Mouse (Mus musculus): ENCODE results near the gene L3mbtl1. TPM values are rescaled to one million over a fixed set of nuclear protein-coding genes. Genes with fewer than 3 reads are reported as not detected.

L3mbtl1 gene
- total and polyA plus RNA-seq, 3 experiments: 0.04 to 0.31 TPM; not detected in 1

GRCm38 (mm10) chr2:162956843-162957242 lies 13.6 kb downstream of the L3mbtl1 start:
- DNase-seq (ENCODE audit: low read depth, low spot score): no peak
- no peaks in the 10 kb centered on the region for H3K4me1 ChIP-seq (ENCODE audit: control insufficient read depth in 1 of 2, insufficient read depth in 2 of 2, low read length in 2 of 2)
- TF ChIP-seq E2F4 (IDR thresholded peaks at IDR 0.05; ENCODE audit: borderline replicate concordance, low read depth, low read length): no peak
- TF ChIP-seq MXI1 (IDR thresholded peaks at IDR 0.05; ENCODE audit: low read depth, low read length): no peak
- no peak for TF ChIP-seq ZNF384 (IDR thresholded peaks at IDR 0.05; ENCODE audit: low read depth, low read length)
- TF ChIP-seq CTCF (IDR thresholded peaks at IDR 0.05 in 2 of 3, conservative IDR thresholded peaks at IDR 0.05 in 1 of 3; ENCODE audit: control insufficient read depth in 1 of 3, insufficient read depth in 1 of 3, low read depth in 2 of 3, low read length in 3 of 3, poor library complexity in 1 of 3, severe bottlenecking in 1 of 3): peak; percentile 5 to 33 (median 6); a peak in 2 of 6 replicates
- H3K36me3 ChIP-seq (ENCODE audit: control insufficient read depth in 1 of 2, insufficient read depth in 2 of 2, low read length in 2 of 2): no peaks in the 10 kb centered on the region
- H3K27me3 ChIP-seq (ENCODE audit: control insufficient read depth in 1 of 2, insufficient read depth in 2 of 2, low read length in 2 of 2): no peaks in the 10 kb centered on the region
- no peak overlapping the region for H3K27ac ChIP-seq (ENCODE audit: control insufficient read depth, low read depth, low read length)
- H3K9me3 ChIP-seq (replicated peaks; ENCODE audit: insufficient read depth, low read length): no peaks in the 10 kb centered on the region
- no peak overlapping the region for H3K9ac ChIP-seq (ENCODE audit: control insufficient read depth, low read depth, low read length, poor library complexity, severe bottlenecking)
- H3K4me3 ChIP-seq (ENCODE audit: control insufficient read depth in 1 of 2, insufficient read depth in 1 of 2, low read depth in 2 of 2, low read length in 2 of 2): no peak overlapping the region
- no peaks in the 10 kb centered on the region for H3K79me2 ChIP-seq (ENCODE audit: control insufficient read depth, insufficient read depth, low read length, poor library complexity)

- H3K36me3 ChIP-seq (ENCODE audit: control insufficient read depth in 1 of 2, insufficient read depth in 2 of 2, low read length in 2 of 2): no peaks in the 10 kb centered on the region
- H3K9me3 ChIP-seq (replicated peaks; ENCODE audit: insufficient read depth, low read length): no peaks in the 10 kb centered on the region
- no peak overlapping the region for H3K9ac ChIP-seq (ENCODE audit: control insufficient read depth, low read depth, low read length, poor library complexity, severe bottlenecking)
- no peak for TF ChIP-seq ETS1 (IDR thresholded peaks at IDR 0.05; ENCODE audit: low read depth, low read length)
- TF ChIP-seq KAT2A (conservative IDR thresholded peaks at IDR 0.05; ENCODE audit: low read depth, low read length): no peak
- no peak for TF ChIP-seq SIN3A (IDR thresholded peaks at IDR 0.05; ENCODE audit: low read length)
- no peak for TF ChIP-seq NELFE (IDR thresholded peaks at IDR 0.05; ENCODE audit: low read depth, low read length)
- no peak for TF ChIP-seq CTCF (IDR thresholded peaks at IDR 0.05 in 2 of 3, conservative IDR thresholded peaks at IDR 0.05 in 1 of 3; ENCODE audit: control insufficient read depth in 1 of 3, insufficient read depth in 1 of 3, low read depth in 2 of 3, low read length in 3 of 3, poor library complexity in 1 of 3, severe bottlenecking in 1 of 3)
- no peak for TF ChIP-seq TCF12 (IDR thresholded peaks at IDR 0.05; ENCODE audit: low read depth, low read length)
- no peak for TF ChIP-seq ZC3H11A (IDR thresholded peaks at IDR 0.05; ENCODE audit: low read depth, low read length)
- no peak for TF ChIP-seq ZMIZ1 (IDR thresholded peaks at IDR 0.05; ENCODE audit: low read depth, low read length)
- no peak for TF ChIP-seq SMC3 (IDR thresholded peaks at IDR 0.05; ENCODE audit: low read depth, low read length)
- TF ChIP-seq USF2 (IDR thresholded peaks at IDR 0.05; ENCODE audit: borderline replicate concordance in 1 of 2, insufficient read depth in 1 of 2, low read depth in 1 of 2, low read length in 2 of 2): no peak
- TF ChIP-seq HCFC1 (IDR thresholded peaks at IDR 0.05; ENCODE audit: low read depth, low read length): no peak
- TF ChIP-seq RCOR1 (IDR thresholded peaks at IDR 0.05; ENCODE audit: low read depth, low read length): no peak
- H3K27ac ChIP-seq (ENCODE audit: control insufficient read depth, low read depth, low read length): no peak overlapping the region
- H3K4me3 ChIP-seq (ENCODE audit: control insufficient read depth in 1 of 2, insufficient read depth in 1 of 2, low read depth in 2 of 2, low read length in 2 of 2): no peak overlapping the region
- H3K27me3 ChIP-seq (ENCODE audit: control insufficient read depth in 1 of 2, insufficient read depth in 2 of 2, low read length in 2 of 2): no peaks in the 10 kb centered on the region
- DNase-seq (ENCODE audit: low read depth, low spot score): no peak
- no peaks in the 10 kb centered on the region for H3K79me2 ChIP-seq (ENCODE audit: control insufficient read depth, insufficient read depth, low read length, poor library complexity)
- H3K4me1 ChIP-seq (ENCODE audit: control insufficient read depth in 1 of 2, insufficient read depth in 2 of 2, low read length in 2 of 2): no peaks in the 10 kb centered on the region
These were observed 18.0 kb downstream of the L3mbtl1 start for GRCm38 (mm10) chr2:162961321-162961720.

GRCm38 (mm10) chr2:162966734-162967133 lies 23.5 kb downstream of the L3mbtl1 start:
- no peaks in the 10 kb centered on the region for H3K4me1 ChIP-seq (ENCODE audit: control insufficient read depth in 1 of 2, insufficient read depth in 2 of 2, low read length in 2 of 2)
- H3K27ac ChIP-seq (ENCODE audit: control insufficient read depth, low read depth, low read length): no peak overlapping the region
- no peaks in the 10 kb centered on the region for H3K9me3 ChIP-seq (replicated peaks; ENCODE audit: insufficient read depth, low read length)
- H3K79me2 ChIP-seq (ENCODE audit: control insufficient read depth, insufficient read depth, low read length, poor library complexity): no peaks in the 10 kb centered on the region
- no peak overlapping the region for H3K9ac ChIP-seq (ENCODE audit: control insufficient read depth, low read depth, low read length, poor library complexity, severe bottlenecking)
- no peaks in the 10 kb centered on the region for H3K36me3 ChIP-seq (ENCODE audit: control insufficient read depth in 1 of 2, insufficient read depth in 2 of 2, low read length in 2 of 2)
- H3K4me3 ChIP-seq (ENCODE audit: control insufficient read depth in 1 of 2, insufficient read depth in 1 of 2, low read depth in 2 of 2, low read length in 2 of 2): no peak overlapping the region
- DNase-seq (ENCODE audit: low read depth, low spot score): no peak
- no peaks in the 10 kb centered on the region for H3K27me3 ChIP-seq (ENCODE audit: control insufficient read depth in 1 of 2, insufficient read depth in 2 of 2, low read length in 2 of 2)
- TF ChIP-seq TCF12 (IDR thresholded peaks at IDR 0.05; ENCODE audit: low read depth, low read length) (no peak), BHLHE40 (IDR thresholded peaks at IDR 0.05; ENCODE audit: borderline replicate concordance, low read depth, low read length) (no peak), KAT2A (conservative IDR thresholded peaks at IDR 0.05; ENCODE audit: low read depth, low read length) (no peak), TAL1 (IDR thresholded peaks at IDR 0.05; ENCODE audit: low read length) (no peak), SMC3 (IDR thresholded peaks at IDR 0.05; ENCODE audit: low read depth, low read length) (no peak), MAFK (IDR thresholded peaks at IDR 0.05; ENCODE audit: borderline replicate concordance, low read depth, low read length) (no peak), CHD1 (IDR thresholded peaks at IDR 0.05; ENCODE audit: low read depth, low read length) (no peak), JUND (IDR thresholded peaks at IDR 0.05; ENCODE audit: low read depth, low read length) (no peak), CTCF (IDR thresholded peaks at IDR 0.05 in 2 of 3, conservative IDR thresholded peaks at IDR 0.05 in 1 of 3; ENCODE audit: control insufficient read depth in 1 of 3, insufficient read depth in 1 of 3, low read depth in 2 of 3, low read length in 3 of 3, poor library complexity in 1 of 3, severe bottlenecking in 1 of 3) (no peak), RCOR1 (IDR thresholded peaks at IDR 0.05; ENCODE audit: low read depth, low read length) (no peak), ZMIZ1 (IDR thresholded peaks at IDR 0.05; ENCODE audit: low read depth, low read length) (no peak), POLR2AphosphoS5 (IDR thresholded peaks at IDR 0.05; ENCODE audit: borderline replicate concordance, low read depth, low read length) (no peak), HCFC1 (IDR thresholded peaks at IDR 0.05; ENCODE audit: low read depth, low read length) (no peak), ZNF384 (IDR thresholded peaks at IDR 0.05; ENCODE audit: low read depth, low read length) (no peak), ETS1 (IDR thresholded peaks at IDR 0.05; ENCODE audit: low read depth, low read length) (no peak)

Data from MEL (cell line).